Mouse (Mus musculus) C2C12 (cell line): ENCODE results near the gene Gif. TPM values are rescaled to one million over a fixed set of nuclear protein-coding genes. Genes with fewer than 3 reads are reported as not detected.

Experiments used
- H3K27me3 ChIP-seq: one replicate; pipeline ENCODE4 v1.6.1; 2011; ENCODE audit not compliant: control insufficient read depth, insufficient read depth, insufficient read length
- H3K36me3 ChIP-seq: one replicate; pipeline ENCODE4 v1.6.1; 2011; ENCODE audit not compliant: control insufficient read depth, insufficient read depth
- H3K4me3 ChIP-seq: one replicate; pipeline ENCODE4 v1.5.1; 2011; ENCODE audit warnings: mild to moderate bottlenecking, control low read depth; ENCODE audit not compliant: poor library complexity, insufficient read depth, severe bottlenecking
- H3K79me2 ChIP-seq: one replicate; pipeline ENCODE4 v1.6.1; 2011; ENCODE audit not compliant: control insufficient read depth, insufficient read depth
- H3K79me3 ChIP-seq: one replicate; pipeline ENCODE4 v1.6.1; 2011; ENCODE audit warnings: low read depth, control low read depth
- H3ac ChIP-seq: one replicate; pipeline ENCODE3; 2011; ENCODE audit warnings: low read depth; ENCODE audit not compliant: control insufficient read depth, insufficient read length
- CEBPB ChIP-seq: IDR thresholded peaks from one replicate; pipeline ENCODE4 v1.6.1; 2011; ENCODE audit warnings: low read depth, mild to moderate bottlenecking, control low read depth, moderate library complexity
- CTCF ChIP-seq: IDR thresholded peaks from one replicate; pipeline ENCODE4 v1.5.1; 2011; ENCODE audit not compliant: control insufficient read depth, insufficient read depth, insufficient read length
- FOSL1 ChIP-seq: IDR thresholded peaks from one replicate; pipeline ENCODE4 v1.8.0; 2011; ENCODE audit warnings: mild to moderate bottlenecking, low read length; ENCODE audit not compliant: poor library complexity, insufficient read depth, severe bottlenecking
- MAX ChIP-seq: IDR thresholded peaks from one replicate; pipeline ENCODE4 v1.6.1; 2011; ENCODE audit warnings: mild to moderate bottlenecking, control low read depth
- MYOD1 ChIP-seq: IDR thresholded peaks from one replicate; pipeline ENCODE4 v1.6.1; 2011; ENCODE audit warnings: low read depth; ENCODE audit not compliant: control insufficient read depth, insufficient read length
- MYOG ChIP-seq: IDR thresholded peaks from one replicate; pipeline ENCODE4 v1.6.1; 2011; ENCODE audit not compliant: control insufficient read depth, insufficient read length; ENCODE audit errors: extremely low read depth
- USF1 ChIP-seq: IDR thresholded peaks from one replicate; pipeline ENCODE4 v1.6.1; 2011; ENCODE audit warnings: low read depth, mild to moderate bottlenecking, control low read depth, moderate library complexity
- polyA plus RNA-seq: library from polyadenylated mRNA; unstranded; fragments of >200 nt; fragmentation: generic; extraction: Trizol; gene quantifications from one replicate; pipeline ENCODE4 v1.2.1, GENCODE M21; 2012; ENCODE audit warnings: missing spikeins

Gif gene
- polyA plus RNA-seq, 1 experiment: not detected

- TF ChIP-seq MYOG: no peak
- TF ChIP-seq CTCF: no peak
- TF ChIP-seq USF1: no peak
- no peak for TF ChIP-seq CEBPB
- TF ChIP-seq MAX: no peak
- no peak for TF ChIP-seq MYOD1
- TF ChIP-seq FOSL1: no peak
- H3ac ChIP-seq: no peak overlapping the region
- no peak overlapping the region for H3K4me3 ChIP-seq
- no peaks in the 10 kb centered on the region for H3K79me2 ChIP-seq
- H3K79me3 ChIP-seq: no peaks in the 10 kb centered on the region
- no peaks in the 10 kb centered on the region for H3K27me3 ChIP-seq
- H3K36me3 ChIP-seq: peaks cover 7% of the 10 kb centered on the region
Measured at GRCm38 (mm10) chr19:11787826-11788225, 40.5 kb downstream of the Gif start.

- no peaks in the 10 kb centered on the region for H3K79me3 ChIP-seq
- TF ChIP-seq MAX: no peak
- TF ChIP-seq CTCF: no peak
- no peak for TF ChIP-seq MYOD1
- no peak for TF ChIP-seq MYOG
- no peak for TF ChIP-seq FOSL1
- TF ChIP-seq USF1: no peak
- TF ChIP-seq CEBPB: no peak
- H3K4me3 ChIP-seq: no peak overlapping the region
- H3K79me2 ChIP-seq: no peaks in the 10 kb centered on the region
- H3K27me3 ChIP-seq: no peaks in the 10 kb centered on the region
- peaks cover 7% of the 10 kb centered on the region for H3K36me3 ChIP-seq
- no peak overlapping the region for H3ac ChIP-seq
Measured at GRCm38 (mm10) chr19:11788876-11789275, 41.5 kb downstream of the Gif start.

GRCm38 (mm10) chr19:11791825-11792224, 44.5 kb downstream of the Gif start:
- H3K79me2 ChIP-seq: no peaks in the 10 kb centered on the region
- H3K36me3 ChIP-seq: peaks cover 7% of the 10 kb centered on the region
- no peak overlapping the region for H3ac ChIP-seq
- H3K4me3 ChIP-seq: no peak overlapping the region
- TF ChIP-seq MYOG (no peak), USF1 (no peak), MAX (no peak), CEBPB (no peak), FOSL1 (no peak)
- no peaks in the 10 kb centered on the region for H3K27me3 ChIP-seq
- H3K79me3 ChIP-seq: no peaks in the 10 kb centered on the region

- no peaks in the 10 kb centered on the region for H3K79me3 ChIP-seq
- H3K79me2 ChIP-seq: no peaks in the 10 kb centered on the region
- H3K27me3 ChIP-seq: no peaks in the 10 kb centered on the region
- H3ac ChIP-seq: no peak overlapping the region
- no peaks in the 10 kb centered on the region for H3K36me3 ChIP-seq
- no peak for TF ChIP-seq USF1
- no peak for TF ChIP-seq CTCF
- no peak for TF ChIP-seq MYOG
- TF ChIP-seq MAX: no peak
- TF ChIP-seq CEBPB: no peak
- TF ChIP-seq MYOD1: no peak
- no peak for TF ChIP-seq FOSL1
- H3K4me3 ChIP-seq: no peak overlapping the region
Measured at GRCm38 (mm10) chr19:11793741-11794359, 46.5 kb downstream of the Gif start.

- H3K79me3 ChIP-seq: no peaks in the 10 kb centered on the region
- no peaks in the 10 kb centered on the region for H3K27me3 ChIP-seq
- no peaks in the 10 kb centered on the region for H3K79me2 ChIP-seq
- TF ChIP-seq USF1 (no peak), CEBPB (no peak), CTCF (no peak), FOSL1 (no peak), MAX (no peak), MYOD1 (no peak), MYOG (no peak)
- no peak overlapping the region for H3K4me3 ChIP-seq
- H3K36me3 ChIP-seq: no peaks in the 10 kb centered on the region
- H3ac ChIP-seq: no peak overlapping the region
Measured at GRCm38 (mm10) chr19:11794447-11794846, 47.1 kb downstream of the Gif start.

GRCm38 (mm10) chr19:11800531-11801315, 53.4 kb downstream of the Gif start:
- Histone ChIP-seq H3ac (no peak overlapping the region), H3K36me3 (no peaks in the 10 kb centered on the region), H3K79me2 (no peaks in the 10 kb centered on the region), H3K27me3 (no peaks in the 10 kb centered on the region), H3K79me3 (no peaks in the 10 kb centered on the region), H3K4me3 (no peak overlapping the region)
- TF ChIP-seq CEBPB: no peak
- no peak for TF ChIP-seq CTCF
- TF ChIP-seq MAX: no peak
- TF ChIP-seq MYOD1: no peak
- no peak for TF ChIP-seq MYOG
- no peak for TF ChIP-seq USF1
- TF ChIP-seq FOSL1: no peak

- Histone ChIP-seq H3K79me3 (no peaks in the 10 kb centered on the region), H3ac (no peak overlapping the region), H3K4me3 (no peak overlapping the region), H3K36me3 (no peaks in the 10 kb centered on the region), H3K79me2 (no peaks in the 10 kb centered on the region), H3K27me3 (no peaks in the 10 kb centered on the region)
- TF ChIP-seq FOSL1 (no peak), MYOD1 (no peak), CTCF (no peak), USF1 (no peak), MYOG (no peak), CEBPB (no peak), MAX (no peak)
Measured at GRCm38 (mm10) chr19:11804423-11804822, 57.1 kb downstream of the Gif start.
